ENCODE assay signal across 8 mouse cellular contexts in genomic region chr11:65088451-65089222, GRCm38 (mm10).
DNase-seq lines count a peak whose midpoint lies in the region; ATAC-seq lines count a peak whose summit lies in the region.

No protein-coding gene starts in this region.

- no peaks in the 10 kb centered on the region for H3K36me3 ChIP-seq in neural tube, embryonic 15.5 days
- H3K36me3 ChIP-seq in liver, embryonic 13.5 days = no peaks in the 10 kb centered on the region

- ATAC-seq in cerebellum, adult (ENCODE audit: insufficient number of reproducible peaks, low FRiP score, low TSS enrichment) = peak; percentile 45; the same call in 1 of the 2 replicates
- ATAC-seq in neural tube, embryonic 15.5 days (ENCODE audit: low FRiP score) = no peak
- ATAC-seq in liver, embryonic 13.5 days (ENCODE audit: low read depth) = peak; percentile 36; the same call in 1 of the 2 replicates

- WGBS in neural tube, embryonic 15.5 days = 58% methylated on average over 5 of the region's 5 CpGs
- 26% methylated on average over 5 of the region's 5 CpGs for WGBS in liver, embryonic 13.5 days (ENCODE audit: insufficient replicate concordance)

- no peak for DNase-seq in cerebellum, adult 11-12 months
- peak; percentile 49 for DNase-seq in neural tube, embryonic 10.5 days (ENCODE audit: extremely low spot score, low spot score)
- peak; percentile 10 for DNase-seq in c-Kit-positive CD71-negative TER-119-negative erythroid progenitor cells, embryonic 14.5 days (ENCODE audit: low read depth)
- DNase-seq in gastrocnemius, postnatal 14 days = peak; percentile 28
- peak; percentile 12 for DNase-seq in liver, embryonic 13.5 days
- peak; percentile 78 for DNase-seq in testis, postnatal 10 days (ENCODE audit: low spot score)

- intact Hi-C loops in gastrocnemius, postnatal 14 days (cut with DNase I; ENCODE audit: low total_unique reads) = no loop called here

- H3K9me3 ChIP-seq in neural tube, embryonic 15.5 days (replicated peaks) = no peaks in the 10 kb centered on the region
- no peaks in the 10 kb centered on the region for H3K9me3 ChIP-seq in liver, embryonic 13.5 days (replicated peaks)

- H3K9ac ChIP-seq in neural tube, embryonic 15.5 days (replicated peaks) = no peak overlapping the region
- no peak overlapping the region for H3K9ac ChIP-seq in liver, embryonic 13.5 days

- H3K4me1 ChIP-seq in neural tube, embryonic 15.5 days = no peaks in the 10 kb centered on the region
- 0 out of 2 replicates have a peak, but pooled peaks cover 3% of the 10 kb centered on the region for H3K4me1 ChIP-seq in liver, embryonic 13.5 days (replicated peaks)

- H3K27me3 ChIP-seq in neural tube, embryonic 15.5 days (replicated peaks) = no peaks in the 10 kb centered on the region
- H3K27me3 ChIP-seq in liver, embryonic 13.5 days = no peaks in the 10 kb centered on the region

- no peak overlapping the region for H3K4me2 ChIP-seq in neural tube, embryonic 15.5 days
- no peak overlapping the region for H3K4me2 ChIP-seq in liver, embryonic 13.5 days

- no peak overlapping the region for H3K27ac ChIP-seq in neural tube, embryonic 15.5 days (replicated peaks)
- no peak overlapping the region for H3K27ac ChIP-seq in liver, embryonic 13.5 days

- H3K4me3 ChIP-seq in neural tube, embryonic 15.5 days (replicated peaks) = no peak overlapping the region
- H3K4me3 ChIP-seq in liver, embryonic 13.5 days (replicated peaks) = no peak overlapping the region
